Mouse (Mus musculus): Measurements from ENCODE around the gene Serinc2. TPM values are rescaled to one million over a fixed set of nuclear protein-coding genes. Genes with fewer than 3 reads are reported as not detected.

Gene Serinc2
- polyA plus RNA-seq, 1 experiment, result not detected

- no peaks in the 10 kb centered on the region for H3K9me3 ChIP-seq (ENCODE audit: control insufficient read depth, low read length)
- H3K4me3 ChIP-seq (replicated peaks), result no peak overlapping the region
- H3K36me3 ChIP-seq (ENCODE audit: control insufficient read depth), result peaks cover 67% of the 10 kb centered on the region
- H3K27me3 ChIP-seq (ENCODE audit: control insufficient read depth), result peaks cover 11% of the 10 kb centered on the region
- no peak for TF ChIP-seq TAL1 (IDR thresholded peaks at IDR 0.05; ENCODE audit: low read length)
- TF ChIP-seq GATA1 (IDR thresholded peaks at IDR 0.05; ENCODE audit: low read length), result no peak
- H3K4me1 ChIP-seq (ENCODE audit: control insufficient read depth), result peaks cover 7% of the 10 kb centered on the region
Measured at GRCm38 (mm10) chr4:130315771-130316527, 36.9 kb upstream of the Serinc2 start.

- peaks cover 4% of the 10 kb centered on the region for H3K4me1 ChIP-seq (ENCODE audit: control insufficient read depth)
- peaks cover 46% of the 10 kb centered on the region for H3K36me3 ChIP-seq (ENCODE audit: control insufficient read depth)
- H3K9me3 ChIP-seq (ENCODE audit: control insufficient read depth, low read length), result peaks cover 7% of the 10 kb centered on the region
- peaks cover 35% of the 10 kb centered on the region for H3K27me3 ChIP-seq (ENCODE audit: control insufficient read depth)
- TF ChIP-seq TAL1 (IDR thresholded peaks at IDR 0.05; ENCODE audit: low read length) (no peak), GATA1 (IDR thresholded peaks at IDR 0.05; ENCODE audit: low read length) (no peak)
- no peak overlapping the region for H3K4me3 ChIP-seq (replicated peaks)
Measured at GRCm38 (mm10) chr4:130313552-130313951, 34.5 kb upstream of the Serinc2 start.

DNA sequence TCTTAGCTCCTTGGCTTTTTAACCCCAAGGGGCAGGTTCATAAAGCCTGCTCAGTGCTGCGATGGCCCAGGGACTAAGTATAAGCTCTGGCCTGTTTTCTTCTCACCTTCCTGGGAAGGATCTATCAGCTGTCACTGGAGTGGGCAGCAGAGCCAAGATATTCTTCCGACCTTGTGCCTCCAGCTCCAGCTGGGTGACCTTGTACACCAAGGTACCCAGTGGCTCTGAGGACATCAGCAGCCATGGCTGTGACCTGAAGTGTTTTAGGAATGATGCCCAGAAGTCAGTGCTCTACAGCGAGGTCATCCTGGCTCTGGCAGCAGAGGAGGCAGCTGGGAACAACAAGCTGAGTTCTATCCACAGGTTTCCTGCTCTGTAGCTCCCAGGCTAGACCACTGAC is 33.5 kb upstream of the Serinc2 start:
- no peak for TF ChIP-seq TAL1 (IDR thresholded peaks at IDR 0.05; ENCODE audit: low read length)
- no peak for TF ChIP-seq GATA1 (IDR thresholded peaks at IDR 0.05; ENCODE audit: low read length)
- Histone ChIP-seq H3K36me3 (ENCODE audit: control insufficient read depth) (peaks cover 35% of the 10 kb centered on the region), H3K9me3 (ENCODE audit: control insufficient read depth, low read length) (peaks cover 11% of the 10 kb centered on the region), H3K27me3 (ENCODE audit: control insufficient read depth) (peaks cover 45% of the 10 kb centered on the region), H3K4me1 (ENCODE audit: control insufficient read depth) (peaks cover 13% of the 10 kb centered on the region), H3K4me3 (replicated peaks) (no peak overlapping the region)

- peaks cover 11% of the 10 kb centered on the region for H3K9me3 ChIP-seq (ENCODE audit: control insufficient read depth, low read length)
Measured at GRCm38 (mm10) chr4:130309254-130309653, 30.2 kb upstream of the Serinc2 start.

DNA sequence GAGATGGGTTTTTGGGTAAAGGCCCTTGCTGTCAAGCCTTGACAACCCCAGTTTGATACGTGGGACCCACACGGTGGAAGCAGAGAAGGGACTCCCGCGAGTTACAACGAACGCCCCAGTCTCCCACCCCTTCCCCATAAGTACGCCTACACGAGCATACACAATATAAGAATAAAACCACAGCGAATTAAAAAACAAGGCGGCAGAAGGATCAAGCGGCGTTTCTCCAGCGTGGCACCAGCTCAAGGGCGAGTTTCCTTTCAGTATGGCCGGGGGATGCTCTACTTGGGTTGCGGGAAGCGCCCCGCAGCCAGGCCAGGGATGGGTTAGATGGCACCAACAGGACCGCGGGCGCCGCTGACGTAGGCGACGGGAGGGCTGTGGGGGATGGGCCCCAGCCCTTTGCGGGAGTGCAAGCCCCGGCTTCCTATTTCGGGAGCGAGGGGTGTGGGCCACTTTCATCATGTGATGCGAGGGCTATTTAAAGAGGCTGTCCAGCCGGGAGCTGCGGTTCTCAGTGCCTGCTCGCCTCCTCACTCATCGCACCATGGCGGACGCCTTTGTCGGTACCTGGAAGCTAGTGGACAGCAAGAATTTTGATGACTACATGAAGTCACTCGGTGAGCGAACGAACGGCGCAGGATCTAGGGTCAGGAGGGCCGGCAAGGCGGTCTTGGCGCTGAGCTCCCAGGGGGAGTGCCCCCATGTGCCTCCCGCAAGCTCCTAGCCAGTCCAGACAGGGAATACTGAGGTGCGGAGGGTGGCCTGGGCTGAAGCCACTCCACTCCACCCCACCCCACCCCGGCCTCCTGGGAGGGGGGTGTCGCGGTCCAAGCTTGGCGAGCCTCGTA is 29.5 kb upstream of the Serinc2 start, which contains the start of the genes Fabp3 and Gm10570:
TSS of gene Fabp3 (plus strand) at position 365 of the 851 bp plus-strand sequence.
TSS of gene Gm10570 (minus strand) at position 444 of the 851 bp plus-strand sequence.
- no peak for TF ChIP-seq GATA1 (IDR thresholded peaks at IDR 0.05; ENCODE audit: low read length)
- no peak for TF ChIP-seq TAL1 (IDR thresholded peaks at IDR 0.05; ENCODE audit: low read length)
- Histone ChIP-seq H3K9me3 (ENCODE audit: control insufficient read depth, low read length) (peaks cover 11% of the 10 kb centered on the region), H3K4me1 (ENCODE audit: control insufficient read depth) (peaks cover 14% of the 10 kb centered on the region), H3K4me3 (replicated peaks) (peak within 1 kb of the TSS; percentile 38), H3K27me3 (ENCODE audit: control insufficient read depth) (peaks cover 81% of the 10 kb centered on the region), H3K36me3 (ENCODE audit: control insufficient read depth) (no peaks in the 10 kb centered on the region)

More at GRCm38 (mm10) chr4:130309254-130309653, 30.2 kb upstream of the Serinc2 start:
- Histone ChIP-seq H3K4me3 (replicated peaks) (no peak overlapping the region), H3K36me3 (ENCODE audit: control insufficient read depth) (peaks cover 7% of the 10 kb centered on the region), H3K27me3 (ENCODE audit: control insufficient read depth) (peaks cover 77% of the 10 kb centered on the region), H3K4me1 (ENCODE audit: control insufficient read depth) (peaks cover 14% of the 10 kb centered on the region)
- no peak for TF ChIP-seq GATA1 (IDR thresholded peaks at IDR 0.05; ENCODE audit: low read length)
- TF ChIP-seq TAL1 (IDR thresholded peaks at IDR 0.05; ENCODE audit: low read length), result no peak

DNA sequence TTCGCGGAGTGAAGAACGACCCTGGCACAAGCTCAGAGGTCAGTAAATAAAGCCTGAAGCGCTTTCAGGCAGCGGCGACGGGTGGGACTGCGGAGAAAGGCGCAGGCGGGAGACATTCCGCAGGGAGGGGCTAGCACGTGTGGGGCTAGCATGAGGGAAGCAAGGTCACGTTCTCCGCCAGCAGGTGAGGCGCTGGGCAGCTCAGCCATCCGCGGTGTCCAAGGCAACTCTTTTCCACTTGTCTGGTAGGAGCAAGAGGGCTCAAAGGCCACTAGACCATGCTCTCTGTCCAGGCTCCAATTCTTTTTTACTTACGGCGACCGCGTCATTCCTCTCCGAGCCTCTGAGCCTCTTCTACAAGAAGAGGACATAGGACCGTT is 28.8 kb upstream of the Serinc2 start:
- TF ChIP-seq GATA1 (IDR thresholded peaks at IDR 0.05; ENCODE audit: low read length), result no peak
- TF ChIP-seq TAL1 (IDR thresholded peaks at IDR 0.05; ENCODE audit: low read length), result no peak
- peaks cover 11% of the 10 kb centered on the region for H3K9me3 ChIP-seq (ENCODE audit: control insufficient read depth, low read length)
- peak overlapping the region; percentile 38 for H3K4me3 ChIP-seq (replicated peaks)
- H3K4me1 ChIP-seq (ENCODE audit: control insufficient read depth), result peaks cover 15% of the 10 kb centered on the region
- peaks cover 83% of the 10 kb centered on the region for H3K27me3 ChIP-seq (ENCODE audit: control insufficient read depth)
- H3K36me3 ChIP-seq (ENCODE audit: control insufficient read depth), result no peaks in the 10 kb centered on the region

- H3K27me3 ChIP-seq (ENCODE audit: control insufficient read depth), result peaks cover 82% of the 10 kb centered on the region
- H3K36me3 ChIP-seq (ENCODE audit: control insufficient read depth), result no peaks in the 10 kb centered on the region
- TF ChIP-seq TAL1 (IDR thresholded peaks at IDR 0.05; ENCODE audit: low read length) (no peak), GATA1 (IDR thresholded peaks at IDR 0.05; ENCODE audit: low read length) (no peak)
- H3K4me3 ChIP-seq (replicated peaks), result no peak overlapping the region
- H3K4me1 ChIP-seq (ENCODE audit: control insufficient read depth), result peaks cover 24% of the 10 kb centered on the region
- H3K9me3 ChIP-seq (ENCODE audit: control insufficient read depth, low read length), result peaks cover 11% of the 10 kb centered on the region
Measured at GRCm38 (mm10) chr4:130306796-130307630, 28.0 kb upstream of the Serinc2 start.

DNA sequence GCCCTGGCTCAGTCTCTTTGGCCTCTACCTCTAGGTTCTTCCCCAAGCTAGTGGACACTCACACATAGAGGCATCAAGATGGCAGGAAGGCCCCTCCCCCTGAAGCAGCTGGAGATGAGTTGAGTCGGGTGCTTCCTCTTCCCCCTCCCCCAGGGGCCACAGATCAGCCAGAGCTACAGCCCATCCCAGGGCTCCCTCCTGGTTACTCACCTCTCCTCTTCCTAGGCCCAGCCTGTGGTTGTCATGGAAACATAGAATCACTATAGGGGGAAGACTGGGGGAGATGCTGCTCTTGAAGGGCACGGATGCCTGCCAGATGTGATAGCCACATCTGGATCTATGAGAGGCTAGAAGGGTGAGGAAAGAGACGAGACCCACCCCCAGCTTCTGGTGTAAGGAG is 25.7 kb upstream of the Serinc2 start:
- no peaks in the 10 kb centered on the region for H3K36me3 ChIP-seq (ENCODE audit: control insufficient read depth)
- no peak for TF ChIP-seq TAL1 (IDR thresholded peaks at IDR 0.05; ENCODE audit: low read length)
- no peak for TF ChIP-seq GATA1 (IDR thresholded peaks at IDR 0.05; ENCODE audit: low read length)
- H3K9me3 ChIP-seq (ENCODE audit: control insufficient read depth, low read length), result peaks cover 11% of the 10 kb centered on the region
- no peak overlapping the region for H3K4me3 ChIP-seq (replicated peaks)
- H3K27me3 ChIP-seq (ENCODE audit: control insufficient read depth), result peaks cover 59% of the 10 kb centered on the region
- H3K4me1 ChIP-seq (ENCODE audit: control insufficient read depth), result peaks cover 37% of the 10 kb centered on the region
